Mouse (Mus musculus) CH12.LX (cell line): ENCODE measurements at regions not wholly inside any gene's neighbourhood (a gene's known extent, or its start where the extent isn't known, plus 50 kb on each side); places are given as distances from the start of the nearest gene placed in this dataset.

ENCODE experiments used
- DNase-seq: peaks from one replicate; pipeline ENCODE4 v3.0.0-alpha.2; 2013; ENCODE audit errors: extremely low read depth
- H3K27ac ChIP-seq: 2 replicates; pipeline ENCODE4 v1.5.1; 2012; ENCODE audit warnings: low read depth, mild to moderate bottlenecking, control low read depth, moderate library complexity; ENCODE audit not compliant: insufficient read depth
- H3K27me3 ChIP-seq: replicated peaks from 2 replicates; pipeline ENCODE3; 2012; ENCODE audit warnings: inconsistent platforms
- H3K36me3 ChIP-seq, 2 experiments: replicated peaks in 1 of 2; 2 replicates each; pipeline versions ENCODE3 to v1.6.1; 2012; ENCODE audit warnings: inconsistent platforms in 1 of 2, low read length in 1 of 2, mild to moderate bottlenecking in 1 of 2, mixed read lengths in 1 of 2, moderate library complexity in 1 of 2; ENCODE audit not compliant: control insufficient read depth in 1 of 2, insufficient read depth in 1 of 2
- H3K4me1 ChIP-seq, 2 experiments: 2 replicates each; pipeline ENCODE4 v1.6.1; 2012; ENCODE audit warnings: inconsistent platforms in 1 of 2, moderate library complexity in 1 of 2; ENCODE audit not compliant: insufficient read depth in 2 of 2, control insufficient read depth in 1 of 2
- H3K4me2 ChIP-seq: 2 replicates; pipeline ENCODE4 v1.6.1; 2012; ENCODE audit warnings: low read depth, mild to moderate bottlenecking, control low read depth; ENCODE audit not compliant: poor library complexity, insufficient read depth, severe bottlenecking
- H3K4me3 ChIP-seq, 3 experiments: fragments of 150-350 bp in 1 of 3; sonication (generic) in 1 of 3; replicated peaks in 1 of 3; 2 replicates each; pipeline versions ENCODE3 to v1.5.1; 2011 to 2012; ENCODE audit warnings: low read depth in 2 of 3, low read length in 2 of 3, mild to moderate bottlenecking in 2 of 3, moderate library complexity in 2 of 3, control low read depth in 1 of 3, improper control_type of control experiment in 1 of 3, inconsistent platforms in 1 of 3, mixed read lengths in 1 of 3; ENCODE audit not compliant: poor library complexity in 1 of 3
- H3K79me2 ChIP-seq: replicated peaks from 2 replicates; pipeline ENCODE4 v1.6.1; 2012; ENCODE audit warnings: mild to moderate bottlenecking, moderate library complexity; ENCODE audit not compliant: control insufficient read depth, poor library complexity, insufficient read depth, severe bottlenecking; ENCODE audit errors: extremely low read depth
- H3K9ac ChIP-seq: 2 replicates; pipeline ENCODE4 v1.6.1; 2012; ENCODE audit warnings: low read depth, mild to moderate bottlenecking, control low read depth, moderate library complexity; ENCODE audit not compliant: insufficient read depth
- H3K9me3 ChIP-seq: replicated peaks from 2 replicates; pipeline ENCODE3; 2012; ENCODE audit warnings: low read length, inconsistent platforms, mixed read lengths
- E2F4 ChIP-seq: IDR thresholded peaks from 2 replicates; pipeline ENCODE4 v1.6.1; 2011; ENCODE audit warnings: low read depth, low read length, improper control_type of control experiment; ENCODE audit not compliant: insufficient replicate concordance
- EP300 ChIP-seq: IDR thresholded peaks from 2 replicates; pipeline ENCODE4 v1.6.1; 2011; ENCODE audit warnings: low read length, improper control_type of control experiment
- ETS1 ChIP-seq: conservative IDR thresholded peaks from 2 replicates; pipeline ENCODE4 v1.6.1; 2012; ENCODE audit warnings: low read depth, mild to moderate bottlenecking, inconsistent platforms, low read length, improper control_type of control experiment, moderate library complexity
- JUN ChIP-seq: IDR thresholded peaks from 2 replicates; pipeline ENCODE4 v1.6.1; 2011; ENCODE audit warnings: low read depth, mild to moderate bottlenecking, low read length, improper control_type of control experiment, moderate library complexity; ENCODE audit not compliant: insufficient read depth
- JUND ChIP-seq: conservative IDR thresholded peaks from 2 replicates; pipeline ENCODE4 v1.6.1; 2011; ENCODE audit warnings: low read depth, low read length, improper control_type of control experiment
- MAFK ChIP-seq: IDR thresholded peaks from 2 replicates; pipeline ENCODE4 v1.6.1; 2011; ENCODE audit warnings: low read length, improper control_type of control experiment; ENCODE audit not compliant: insufficient replicate concordance
- MEF2A ChIP-seq: IDR thresholded peaks from 2 replicates; pipeline ENCODE4 v1.6.1; 2014; ENCODE audit warnings: low read depth, mild to moderate bottlenecking, inconsistent platforms, low read length, improper control_type of control experiment, borderline replicate concordance
- MXI1 ChIP-seq: IDR thresholded peaks from 2 replicates; pipeline ENCODE4 v1.6.1; 2011; ENCODE audit warnings: mild to moderate bottlenecking, low read depth, low read length, improper control_type of control experiment
- NRF1 ChIP-seq: IDR thresholded peaks from 2 replicates; pipeline ENCODE4 v1.6.1; 2014; ENCODE audit warnings: low read depth, mild to moderate bottlenecking, inconsistent platforms, low read length, improper control_type of control experiment, moderate library complexity
- PAX5 ChIP-seq: IDR thresholded peaks from 2 replicates; pipeline ENCODE4 v1.6.1; 2012; ENCODE audit warnings: low read length, inconsistent platforms, mixed read lengths
- POLR2AphosphoS2 ChIP-seq: IDR thresholded peaks from 2 replicates; pipeline ENCODE4 v1.6.1; 2011; ENCODE audit warnings: low read depth, low read length, improper control_type of control experiment
- RAD21 ChIP-seq: IDR thresholded peaks from 2 replicates; pipeline ENCODE4 v1.6.1; 2011; ENCODE audit warnings: low read depth, mild to moderate bottlenecking, low read length, improper control_type of control experiment, moderate library complexity
- RCOR1 ChIP-seq: conservative IDR thresholded peaks from 2 replicates; pipeline ENCODE4 v1.6.1; 2012; ENCODE audit warnings: low read depth, mild to moderate bottlenecking, inconsistent platforms, low read length, improper control_type of control experiment
- TCF12 ChIP-seq: IDR thresholded peaks from 2 replicates; pipeline ENCODE4 v1.6.1; 2014; ENCODE audit warnings: low read depth, mild to moderate bottlenecking, inconsistent platforms, low read length, improper control_type of control experiment
- UBTF ChIP-seq: IDR thresholded peaks from 2 replicates; pipeline ENCODE4 v1.6.1; 2012; ENCODE audit warnings: low read depth, mild to moderate bottlenecking, inconsistent platforms, low read length, improper control_type of control experiment, moderate library complexity
- USF2 ChIP-seq: conservative IDR thresholded peaks from 2 replicates; pipeline ENCODE4 v1.6.1; 2011; ENCODE audit warnings: low read depth, low read length, improper control_type of control experiment
- ZC3H11A ChIP-seq: IDR thresholded peaks from 2 replicates; pipeline ENCODE4 v1.6.1; 2012; ENCODE audit warnings: low read depth, mild to moderate bottlenecking, inconsistent platforms, low read length, improper control_type of control experiment
- ZKSCAN1 ChIP-seq: IDR thresholded peaks from 2 replicates; pipeline ENCODE4 v1.6.1; 2012; ENCODE audit warnings: low read depth, inconsistent platforms, low read length, improper control_type of control experiment, borderline replicate concordance
- ZMIZ1 ChIP-seq: IDR thresholded peaks from 2 replicates; pipeline ENCODE4 v1.6.1; 2012; ENCODE audit warnings: low read depth, mild to moderate bottlenecking, inconsistent platforms, low read length, improper control_type of control experiment
- dilution Hi-C: fragments of 300-500 bp; cut with MboI; formaldehyde crosslinking; loops from 2 replicates; pipeline ENCODE4 v1.14.3; 2020; ENCODE audit warnings: low sequenced_read_pairs; ENCODE audit not compliant: extremely low pct_unique_long_range_greater_than_20kb, extremely low pct_ligation_motif_present
- in situ Hi-C: fragments of 300-500 bp; cut with MboI; formaldehyde crosslinking; loops from 3 replicates; pipeline ENCODE4 v1.14.3; 2019; ENCODE audit warnings: low sequenced_read_pairs, low pct_ligation_motif_present, low pct_unique_long_range_greater_than_20kb, mixed read lengths

DNA sequence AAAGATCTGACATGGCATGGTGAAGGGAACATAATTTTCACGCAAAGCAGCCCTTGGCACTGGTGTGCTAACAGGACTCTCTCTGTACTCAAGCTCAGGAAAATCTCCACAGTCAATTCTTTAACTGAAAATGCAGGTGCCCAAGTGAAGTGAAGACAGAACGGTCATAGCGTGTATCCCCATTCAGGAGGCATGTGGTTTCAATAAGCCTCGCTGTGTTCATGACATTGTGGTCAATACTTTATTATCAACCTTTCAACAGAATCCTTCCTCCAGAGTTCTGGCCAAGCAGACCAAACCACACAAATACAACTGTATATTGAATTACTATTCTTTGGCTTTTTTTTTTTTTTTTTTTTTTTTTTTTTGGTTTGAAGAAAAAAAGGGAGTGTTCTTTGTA, 314.1 kb downstream of the Mycn start:
- H3K4me1 ChIP-seq: no peaks in the 10 kb centered on the region
- dilution Hi-C loops (no loop called here), in situ Hi-C loops (loop anchor here (25.0 kb wide), 1 partner anchor 385 kb away; no protein-coding TSS in a partner anchor)
- H3K4me2 ChIP-seq: no peak overlapping the region
- no peaks in the 10 kb centered on the region for H3K27me3 ChIP-seq
- no peak overlapping the region for H3K4me3 ChIP-seq
- no peak overlapping the region for H3K9ac ChIP-seq
- no peaks in the 10 kb centered on the region for H3K36me3 ChIP-seq
- H3K79me2 ChIP-seq: no peaks in the 10 kb centered on the region
- H3K9me3 ChIP-seq: no peaks in the 10 kb centered on the region
- TF ChIP-seq ETS1 (no peak), MEF2A (no peak), MAFK (no peak), ZKSCAN1 (no peak), EP300 (no peak), E2F4 (no peak), UBTF (no peak), TCF12 (no peak), POLR2AphosphoS2 (no peak), PAX5 (no peak), ZMIZ1 (no peak), NRF1 (no peak), JUND (no peak), ZC3H11A (no peak), JUN (no peak), MXI1 (no peak), RAD21 (no peak), RCOR1 (no peak)
- no peak overlapping the region for H3K27ac ChIP-seq
- DNase-seq: no peak

DNA sequence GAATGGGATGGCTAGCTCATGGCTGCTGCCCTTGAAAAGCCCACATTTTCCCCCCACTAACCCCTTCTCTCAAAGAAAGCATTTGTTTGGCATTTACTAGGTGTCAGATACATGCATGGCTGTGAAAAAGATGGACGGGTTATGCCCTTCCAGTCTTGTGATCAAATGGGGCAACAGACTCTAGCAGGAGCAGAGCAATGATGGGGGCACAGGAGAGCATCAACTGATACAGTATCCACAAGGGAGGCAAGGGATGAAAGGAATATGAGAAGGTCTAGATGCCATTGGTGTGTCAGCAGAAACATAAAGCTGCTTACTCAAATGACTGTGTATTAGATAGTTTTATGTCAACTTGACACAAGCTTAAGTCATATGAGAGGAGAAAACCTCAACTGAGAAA, 315.9 kb downstream of the Mycn start:
- in situ Hi-C loops: loop anchor here (25.0 kb wide), 1 partner anchor 387 kb away; no protein-coding TSS in a partner anchor
- dilution Hi-C loops: no loop called here

More for the DNA sequence above, 315.9 kb downstream of the Mycn start:
- TF ChIP-seq USF2 (no peak), TCF12 (no peak), ZMIZ1 (no peak), ZKSCAN1 (no peak)
- H3K79me2 ChIP-seq: no peaks in the 10 kb centered on the region
- no peaks in the 10 kb centered on the region for H3K9me3 ChIP-seq
- no peak overlapping the region for H3K4me3 ChIP-seq
- no peaks in the 10 kb centered on the region for H3K4me1 ChIP-seq
- no peaks in the 10 kb centered on the region for H3K36me3 ChIP-seq
- H3K27ac ChIP-seq: no peak overlapping the region
- H3K27me3 ChIP-seq: no peaks in the 10 kb centered on the region
- H3K4me2 ChIP-seq: no peak overlapping the region
- H3K9ac ChIP-seq: no peak overlapping the region
- no peak for DNase-seq
